Mouse (Mus musculus): ENCODE data around the gene Gm9049. TPM values are rescaled to one million over a fixed set of nuclear protein-coding genes. Genes with fewer than 3 reads are reported as not detected.
A peak's percentile ranks its signal among the peaks of the same experiment; 100 is the strongest.
"Not testable (repeated sequence)": the region's sequence is repeated elsewhere in the genome, so short reads cannot be mapped to it uniquely, and the experiment has no call there.

The Gm9049 gene
- total RNA-seq (2021), result not detected
- long read RNA-seq, experiment 1, result 0 reads
- long read RNA-seq, experiment 2, result 0 reads

GRCm38 (mm10) chr10:118354005-118354404 is at the start of gene Gm9049:
Gene Gm9049 (minus strand): TSS chr10:118354105.
- DNase-seq (ENCODE audit: low spot score in 2 of 2); intact Hi-C loops (cut with DNase I): not testable (repeated sequence)

DNA sequence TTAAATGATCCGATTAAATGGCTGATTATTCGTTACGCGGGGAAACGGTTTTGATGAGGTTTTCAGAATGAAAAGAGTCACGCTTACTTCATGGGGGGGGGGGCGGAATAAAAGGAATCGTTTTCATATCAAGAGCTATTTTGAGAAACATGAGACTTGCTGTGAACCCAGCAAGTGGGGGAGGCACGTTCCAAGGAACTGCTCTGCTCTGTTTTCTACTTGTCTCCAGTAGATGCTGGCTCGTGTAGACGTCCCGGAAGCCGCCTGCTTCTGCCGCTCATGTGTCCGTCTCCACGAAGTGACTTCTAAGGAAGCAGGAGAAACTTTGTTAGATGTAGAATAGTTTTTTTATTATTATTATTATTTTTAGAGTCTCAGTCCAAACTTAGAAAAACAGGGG is 46.0 kb upstream of the Gm9049 start:
- intact Hi-C loops (cut with DNase I), result no loop called here
- DNase-seq (ENCODE audit: low spot score in 2 of 2), result peak; percentile 20 to 42

GRCm38 (mm10) chr10:118370443-118370842 is 16.5 kb upstream of the Gm9049 start:
- peak; percentile 90 to 91 for DNase-seq (ENCODE audit: low spot score in 2 of 2)
- intact Hi-C loops (cut with DNase I), result no loop called here

GRCm38 (mm10) chr10:118369518-118369917 is 15.6 kb upstream of the Gm9049 start:
- intact Hi-C loops (cut with DNase I), result no loop called here
- no peak for DNase-seq (ENCODE audit: low spot score in 2 of 2)

DNA sequence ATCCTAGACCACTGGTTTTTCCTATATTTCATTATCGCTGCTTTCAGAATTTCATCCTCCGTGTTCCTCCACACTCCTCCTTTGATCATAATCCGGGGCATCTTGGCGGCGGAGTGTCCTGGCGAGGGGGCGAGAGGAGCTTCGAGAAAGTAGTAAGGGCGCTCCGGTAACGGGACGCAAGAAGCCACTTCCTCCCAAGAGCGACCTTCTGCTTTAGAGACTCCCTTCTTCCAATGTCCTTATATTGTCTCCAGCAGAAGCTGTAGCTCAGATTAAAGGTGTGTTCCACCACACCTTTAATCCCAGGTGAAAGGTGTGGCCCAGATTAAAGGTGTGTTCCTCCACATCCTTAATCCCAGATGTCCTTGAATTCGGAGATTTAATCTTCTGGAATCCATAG is 5.3 kb downstream of the Gm9049 start, which contains the start of gene Gm9048:
Gene Gm9048, minus strand, starts transcription at position 101 of the 400 bp plus-strand sequence.
- intact Hi-C loops (cut with DNase I); DNase-seq (ENCODE audit: low spot score in 2 of 2): not testable (repeated sequence)

DNA sequence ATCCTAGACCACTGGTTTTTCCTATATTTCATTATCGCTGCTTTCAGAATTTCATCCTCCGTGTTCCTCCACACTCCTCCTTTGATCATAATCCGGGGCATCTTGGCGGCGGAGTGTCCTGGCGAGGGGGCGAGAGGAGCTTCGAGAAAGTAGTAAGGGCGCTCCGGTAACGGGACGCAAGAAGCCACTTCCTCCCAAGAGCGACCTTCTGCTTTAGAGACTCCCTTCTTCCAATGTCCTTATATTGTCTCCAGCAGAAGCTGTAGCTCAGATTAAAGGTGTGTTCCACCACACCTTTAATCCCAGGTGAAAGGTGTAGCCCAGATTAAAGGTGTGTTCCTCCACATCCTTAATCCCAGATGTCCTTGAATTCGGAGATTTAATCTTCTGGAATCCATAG is 10.8 kb downstream of the Gm9049 start, which contains the start of gene Gm9046:
Gene Gm9046, minus strand, starts transcription at position 101 of the 400 bp plus-strand sequence.
- DNase-seq (ENCODE audit: low spot score in 2 of 2); intact Hi-C loops (cut with DNase I): not testable (repeated sequence)

- intact Hi-C loops (cut with DNase I); DNase-seq (ENCODE audit: low spot score in 2 of 2): not testable (repeated sequence)
Observed at GRCm38 (mm10) chr10:118337731-118338130, 16.2 kb downstream of the Gm9049 start, which contains the start of gene Gm9045. Gene Gm9045 (minus strand): TSS chr10:118337831.

DNA sequence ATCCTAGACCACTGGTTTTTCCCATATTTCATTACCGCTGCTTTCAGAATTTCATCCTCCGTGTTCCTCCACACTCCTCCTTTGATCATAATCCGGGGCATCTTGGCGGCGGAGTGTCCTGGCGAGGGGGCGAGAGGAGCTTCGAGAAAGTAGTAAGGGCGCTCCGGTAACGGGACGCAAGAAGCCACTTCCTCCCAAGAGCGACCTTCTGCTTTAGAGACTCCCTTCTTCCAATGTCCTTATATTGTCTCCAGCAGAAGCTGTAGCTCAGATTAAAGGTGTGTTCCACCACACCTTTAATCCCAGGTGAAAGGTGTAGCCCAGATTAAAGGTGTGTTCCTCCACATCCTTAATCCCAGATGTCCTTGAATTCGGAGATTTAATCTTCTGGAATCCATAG is 21.6 kb downstream of the Gm9049 start, which contains the start of gene Gm9044:
Gene Gm9044, minus strand, starts transcription at position 101 of the 400 bp plus-strand sequence.
- intact Hi-C loops (cut with DNase I), result not testable (repeated sequence)

DNA sequence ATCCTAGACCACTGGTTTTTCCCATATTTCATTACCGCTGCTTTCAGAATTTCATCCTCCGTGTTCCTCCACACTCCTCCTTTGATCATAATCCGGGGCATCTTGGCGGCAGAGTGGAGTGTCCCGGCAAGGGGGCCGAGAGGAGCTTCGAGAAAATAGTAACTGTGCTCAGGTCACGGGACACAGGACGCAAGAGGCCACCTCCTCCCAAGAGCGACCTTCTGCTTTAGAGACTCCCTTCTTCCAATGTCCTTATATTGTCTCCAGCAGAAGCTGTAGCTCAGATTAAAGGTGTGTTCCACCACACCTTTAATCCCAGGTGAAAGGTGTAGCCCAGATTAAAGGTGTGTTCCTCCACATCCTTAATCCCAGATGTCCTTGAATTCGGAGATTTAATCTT is 27.0 kb downstream of the Gm9049 start, which contains the start of gene Gm9040:
Gene Gm9040, minus strand, starts transcription at position 101 of the 400 bp plus-strand sequence.
- intact Hi-C loops (cut with DNase I); DNase-seq (ENCODE audit: low spot score in 2 of 2): not testable (repeated sequence)

More for the DNA sequence above, 21.6 kb downstream of the Gm9049 start, which contains the start of gene Gm9044:
- not testable (repeated sequence) for DNase-seq (ENCODE audit: low spot score in 2 of 2)

DNA sequence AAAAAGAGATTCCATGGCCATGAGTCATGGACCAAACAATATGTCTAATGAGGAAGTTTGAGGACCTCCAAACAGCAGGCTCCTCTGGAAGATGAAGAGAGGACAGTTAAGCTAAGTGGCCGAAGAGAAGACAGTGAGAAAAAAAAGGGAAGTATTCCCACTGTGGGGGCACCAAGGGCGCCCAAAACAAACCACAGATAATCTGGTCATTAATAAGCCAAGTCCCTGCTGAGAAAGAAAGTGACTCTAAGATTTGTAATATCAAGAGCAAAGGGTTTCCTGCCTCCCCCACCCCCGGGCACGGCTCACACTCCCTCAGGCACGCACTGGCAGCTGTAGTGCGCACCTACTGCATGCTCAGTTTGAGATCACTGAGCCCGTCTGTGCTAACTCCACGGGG is 34.9 kb downstream of the Gm9049 start:
- intact Hi-C loops (cut with DNase I), result no loop called here
- no peak for DNase-seq (ENCODE audit: low spot score in 2 of 2)

DNA sequence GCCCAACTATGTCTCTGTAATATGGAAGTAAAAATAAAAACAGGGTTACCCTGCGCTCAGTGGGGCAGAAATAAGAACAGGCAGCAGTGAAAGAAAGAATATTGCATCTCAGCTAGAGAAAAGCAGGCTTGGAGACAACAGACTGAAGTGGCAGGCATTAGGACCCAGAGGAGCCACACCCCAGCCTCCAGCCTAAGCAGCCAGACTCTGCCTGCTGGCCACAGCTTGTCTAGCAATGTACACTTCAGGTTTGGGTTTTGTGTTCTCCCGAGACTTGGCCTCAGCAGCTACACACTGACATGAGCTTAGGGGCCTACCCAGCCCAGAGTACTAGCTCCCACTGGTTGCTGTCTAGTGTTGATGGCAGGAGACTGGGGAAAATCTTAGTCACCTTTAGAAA is 51.8 kb downstream of the Gm9049 start:
- intact Hi-C loops (cut with DNase I); DNase-seq (ENCODE audit: low spot score in 2 of 2): not testable (repeated sequence)

Other genes starting within 250 kb of the Gm9049 start
- gene Mdm1, start 212.3 kb downstream of the Gm9049 start, total RNA-seq (2021), result 1 to 10 TPM; 8.3 to 8.6 TPM
- gene Il22, start 149.2 kb downstream of the Gm9049 start, total RNA-seq (2021), result not detected
- under 1 TPM; 0.75 to 0.85 TPM for gene Gm32717, start 113.3 kb downstream of the Gm9049 start, total RNA-seq (2021)
- gene Gm32802, start 95.4 kb downstream of the Gm9049 start, total RNA-seq (2021), result under 1 TPM; 0.75 to 0.85 TPM
- not detected for gene Iltifb, start 59.1 kb downstream of the Gm9049 start, total RNA-seq (2021)
- gene Gm9040, start 27.1 kb downstream of the Gm9049 start, total RNA-seq (2021), result not detected
- not detected for gene Gm9044, start 21.7 kb downstream of the Gm9049 start, total RNA-seq (2021)
- not detected for gene Gm9045, start 16.3 kb downstream of the Gm9049 start, total RNA-seq (2021)
- not detected for gene Gm9046, start 10.8 kb downstream of the Gm9049 start, total RNA-seq (2021)
- not detected for gene Gm9048, start 5.4 kb downstream of the Gm9049 start, total RNA-seq (2021)
- gene Ifng, start 86.9 kb upstream of the Gm9049 start, total RNA-seq (2021), result not detected